Mouse (Mus musculus) myocyte (in vitro differentiated cells): ENCODE data around the gene Wnt1. TPM values are rescaled to one million over a fixed set of nuclear protein-coding genes. Genes with fewer than 3 reads are reported as not detected.

Experiments used
- H3K27me3 ChIP-seq: one replicate; pipeline ENCODE4 v1.6.1; 2011; ENCODE audit not compliant: control insufficient read depth, insufficient read depth, insufficient read length
- H3K36me3 ChIP-seq: one replicate; pipeline ENCODE4 v1.6.1; 2011; ENCODE audit not compliant: control insufficient read depth, insufficient read depth
- H3K4me2 ChIP-seq: one replicate; pipeline ENCODE4 v1.6.1; 2011; ENCODE audit warnings: low read depth, control low read depth
- H3K4me3 ChIP-seq: one replicate; pipeline ENCODE4 v1.5.1; 2011; ENCODE audit warnings: mild to moderate bottlenecking, control low read depth, moderate library complexity
- H3K79me2 ChIP-seq: one replicate; pipeline ENCODE4 v1.6.1; 2011; ENCODE audit not compliant: control insufficient read depth, insufficient read depth
- H3ac ChIP-seq: one replicate; pipeline ENCODE4 v1.6.1; 2011; ENCODE audit not compliant: control insufficient read depth, insufficient read length
- CEBPB ChIP-seq: IDR thresholded peaks from 2 replicates; pipeline ENCODE4 v1.6.1; 2011; ENCODE audit warnings: mild to moderate bottlenecking, moderate library complexity; ENCODE audit not compliant: poor library complexity, insufficient read depth, severe bottlenecking
- E2F4 ChIP-seq: IDR thresholded peaks from one replicate; pipeline ENCODE4 v1.6.1; 2011; ENCODE audit warnings: mild to moderate bottlenecking, control low read depth, moderate library complexity; ENCODE audit not compliant: insufficient read depth
- MAX ChIP-seq: IDR thresholded peaks from one replicate; pipeline ENCODE4 v1.6.1; 2011; ENCODE audit warnings: low read depth, mild to moderate bottlenecking, control low read depth
- MYOD1 ChIP-seq, 3 experiments: IDR thresholded peaks; one replicate each; pipeline ENCODE4 v1.6.1; 2011; ENCODE audit warnings: control low read depth in 2 of 3, low read depth in 2 of 3, mild to moderate bottlenecking in 2 of 3, moderate library complexity in 1 of 3; ENCODE audit not compliant: insufficient read length in 2 of 3, control insufficient read depth in 1 of 3
- MYOG ChIP-seq, 3 experiments: IDR thresholded peaks; one replicate each; pipeline ENCODE4 v1.6.1; 2011; ENCODE audit warnings: control low read depth in 2 of 3, low read depth in 2 of 3, mild to moderate bottlenecking in 2 of 3; ENCODE audit not compliant: insufficient read length in 2 of 3, control insufficient read depth in 1 of 3, insufficient read depth in 1 of 3
- POLR2A ChIP-seq: IDR thresholded peaks from one replicate; pipeline ENCODE4 v1.6.1; 2011; ENCODE audit warnings: low read depth, mild to moderate bottlenecking, control low read depth, moderate library complexity; ENCODE audit not compliant: insufficient read length
- POLR2AphosphoS2 ChIP-seq: IDR thresholded peaks from one replicate; pipeline ENCODE4 v1.6.1; 2011; ENCODE audit warnings: low read depth, control low read depth; ENCODE audit not compliant: insufficient read length
- REST ChIP-seq: IDR thresholded peaks from one replicate; pipeline ENCODE4 v1.6.1; 2011; ENCODE audit warnings: mild to moderate bottlenecking, control low read depth, moderate library complexity; ENCODE audit not compliant: insufficient read depth, insufficient read length
- SRF ChIP-seq: IDR thresholded peaks from one replicate; pipeline ENCODE4 v1.6.1; 2011; ENCODE audit warnings: low read depth; ENCODE audit not compliant: control insufficient read depth, insufficient read length
- TCF12 ChIP-seq: IDR thresholded peaks from one replicate; pipeline ENCODE4 v1.6.1; 2011; ENCODE audit warnings: mild to moderate bottlenecking, control low read depth; ENCODE audit not compliant: poor library complexity, insufficient read depth, severe bottlenecking
- TCF3 ChIP-seq: IDR thresholded peaks from one replicate; pipeline ENCODE4 v1.6.1; 2011; ENCODE audit warnings: low read depth, control low read depth; ENCODE audit not compliant: insufficient read length
- USF1 ChIP-seq: IDR thresholded peaks from one replicate; pipeline ENCODE4 v1.6.1; 2011; ENCODE audit warnings: low read depth, mild to moderate bottlenecking, control low read depth, moderate library complexity
- polyA plus RNA-seq: library from polyadenylated mRNA; unstranded; fragments of >200 nt; fragmentation: generic; extraction: Trizol; gene quantifications from one replicate; pipeline ENCODE4 v1.2.1, GENCODE M21; 2012; ENCODE audit warnings: missing spikeins

Wnt1 gene
- polyA plus RNA-seq, 1 experiment, result 0.06 TPM

GRCm38 (mm10) chr15:98746344-98746965 lies 43.2 kb upstream of the Wnt1 start:
- H3K79me2 ChIP-seq, result peaks cover 83% of the 10 kb centered on the region
- no peaks in the 10 kb centered on the region for H3K27me3 ChIP-seq
- H3K4me2 ChIP-seq, result peak overlapping the region; percentile 28
- H3K36me3 ChIP-seq, result peaks cover 9% of the 10 kb centered on the region
- TF ChIP-seq CEBPB, result no peak
- no peak for TF ChIP-seq USF1
- no peak for TF ChIP-seq E2F4
- TF ChIP-seq SRF, result no peak
- TF ChIP-seq MYOD1 (IDR thresholded peaks at IDR 0.05; ENCODE audit: control insufficient read depth in 1 of 3, insufficient read length in 2 of 3, low read depth in 2 of 3), result peak in 1 of 3 experiments; percentile 12
- no peak for TF ChIP-seq TCF3
- TF ChIP-seq REST, result no peak
- peak in 1 of 3 experiments; percentile 1 for TF ChIP-seq MYOG (IDR thresholded peaks at IDR 0.05; ENCODE audit: control insufficient read depth in 1 of 3, insufficient read depth in 1 of 3, insufficient read length in 2 of 3, low read depth in 2 of 3)
- no peak for TF ChIP-seq TCF12
- TF ChIP-seq MAX, result no peak
- TF ChIP-seq POLR2A, result no peak
- no peak for TF ChIP-seq POLR2AphosphoS2
- no peak overlapping the region for H3ac ChIP-seq
- no peak overlapping the region for H3K4me3 ChIP-seq

- Histone ChIP-seq H3ac (no peak overlapping the region), H3K79me2 (peaks cover 89% of the 10 kb centered on the region), H3K36me3 (peaks cover 9% of the 10 kb centered on the region), H3K27me3 (no peaks in the 10 kb centered on the region), H3K4me2 (peak overlapping the region; percentile 7), H3K4me3 (no peak overlapping the region)
- no peak for TF ChIP-seq TCF12
- no peak for TF ChIP-seq TCF3
- no peak for TF ChIP-seq REST
- no peak for TF ChIP-seq USF1
- TF ChIP-seq E2F4, result no peak
- TF ChIP-seq POLR2A, result no peak
- TF ChIP-seq CEBPB, result no peak
- TF ChIP-seq MYOD1 (IDR thresholded peaks at IDR 0.05; ENCODE audit: control insufficient read depth in 1 of 3, insufficient read length in 2 of 3, low read depth in 2 of 3), result no peak
- TF ChIP-seq MAX, result no peak
- TF ChIP-seq SRF, result no peak
- no peak for TF ChIP-seq POLR2AphosphoS2
- TF ChIP-seq MYOG (IDR thresholded peaks at IDR 0.05; ENCODE audit: control insufficient read depth in 1 of 3, insufficient read depth in 1 of 3, insufficient read length in 2 of 3, low read depth in 2 of 3), result no peak
Measured at GRCm38 (mm10) chr15:98747296-98747695, 42.4 kb upstream of the Wnt1 start.

GRCm38 (mm10) chr15:98749093-98749492 lies 40.6 kb upstream of the Wnt1 start:
- Histone ChIP-seq H3K36me3 (peaks cover 9% of the 10 kb centered on the region), H3ac (no peak overlapping the region), H3K79me2 (peaks cover 91% of the 10 kb centered on the region), H3K4me2 (no peak overlapping the region), H3K4me3 (no peak overlapping the region), H3K27me3 (no peaks in the 10 kb centered on the region)
- TF ChIP-seq MAX (no peak), MYOD1 (IDR thresholded peaks at IDR 0.05; ENCODE audit: control insufficient read depth in 1 of 3, insufficient read length in 2 of 3, low read depth in 2 of 3) (peak in 1 of 3 experiments; percentile 58), USF1 (peak; percentile 54), TCF12 (no peak), SRF (no peak), POLR2AphosphoS2 (no peak), REST (no peak), CEBPB (no peak), TCF3 (no peak), POLR2A (no peak), E2F4 (no peak), MYOG (IDR thresholded peaks at IDR 0.05; ENCODE audit: control insufficient read depth in 1 of 3, insufficient read depth in 1 of 3, insufficient read length in 2 of 3, low read depth in 2 of 3) (peak in 1 of 3 experiments; percentile 63)

GRCm38 (mm10) chr15:98753021-98753423 lies 36.6 kb upstream of the Wnt1 start:
- Histone ChIP-seq H3K27me3 (no peaks in the 10 kb centered on the region), H3K4me3 (no peak overlapping the region), H3K79me2 (peaks cover 92% of the 10 kb centered on the region), H3ac (no peak overlapping the region), H3K36me3 (peaks cover 13% of the 10 kb centered on the region), H3K4me2 (no peak overlapping the region)
- TF ChIP-seq POLR2AphosphoS2 (no peak), TCF12 (no peak), CEBPB (no peak), MYOD1 (IDR thresholded peaks at IDR 0.05; ENCODE audit: control insufficient read depth in 1 of 3, insufficient read length in 2 of 3, low read depth in 2 of 3) (no peak), MYOG (IDR thresholded peaks at IDR 0.05; ENCODE audit: control insufficient read depth in 1 of 3, insufficient read depth in 1 of 3, insufficient read length in 2 of 3, low read depth in 2 of 3) (no peak), USF1 (no peak), SRF (no peak), POLR2A (no peak), REST (no peak), MAX (no peak)
